Mouse (Mus musculus): ENCODE results near the gene Tsen54.

DNA sequence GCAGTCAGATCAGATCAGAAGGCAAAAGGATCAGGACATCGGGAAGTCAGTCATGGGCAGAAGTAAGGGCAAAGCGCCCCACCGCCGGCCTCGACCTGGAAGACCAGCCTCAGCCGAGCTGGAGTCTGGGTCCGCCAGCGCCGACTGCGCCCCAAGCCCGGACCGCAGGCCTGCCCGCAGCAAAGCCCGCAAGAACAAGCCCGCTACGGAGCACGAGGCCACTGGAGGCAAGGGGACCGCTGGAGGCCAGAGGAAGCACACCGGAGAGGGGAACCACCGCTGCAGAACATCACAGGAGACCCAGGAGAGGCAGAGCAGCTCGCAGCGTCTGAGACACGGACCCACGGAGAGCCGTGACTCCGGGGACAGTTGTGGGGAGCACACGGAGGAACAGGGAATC is 43.8 kb downstream of the Tsen54 start, which contains the start of gene Myo15b:
- TF ChIP-seq CTCF (IDR thresholded peaks at IDR 0.05) (no peak), EP300 (IDR thresholded peaks at IDR 0.05) (no peak)

Measured in lung, postnatal 0 days (tissue).